Mouse (Mus musculus): ENCODE results near the gene Pkp1. TPM values are rescaled to one million over a fixed set of nuclear protein-coding genes. Genes with fewer than 3 reads are reported as not detected.

Pkp1 gene
- polyA plus RNA-seq, 1 experiment from 2014 or later: not detected

DNA sequence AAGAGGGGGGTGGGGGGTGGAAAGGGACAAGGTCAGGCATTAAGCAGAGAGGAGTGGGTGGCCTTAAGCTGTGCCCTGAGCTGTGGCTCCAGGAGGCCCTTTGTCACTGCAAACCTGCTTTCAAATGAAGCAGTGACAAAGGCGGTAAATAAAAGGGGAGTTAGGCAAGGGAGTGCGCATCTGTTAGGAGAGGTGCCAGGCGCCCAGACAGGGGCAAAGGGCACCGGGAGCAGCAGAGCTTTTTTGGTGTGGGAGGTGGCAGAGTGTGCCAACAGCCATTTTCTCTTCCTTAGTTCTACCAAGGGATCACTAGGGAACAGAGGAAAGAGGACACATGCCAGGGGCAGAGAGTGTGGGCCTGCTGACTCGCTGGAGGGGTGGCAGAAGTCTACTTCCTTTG, 1.8 kb downstream of the Pkp1 start:
- no peak overlapping the region for H3K9ac ChIP-seq (ENCODE audit: low read depth, low read length)
- no peaks in the 10 kb centered on the region for H3K36me3 ChIP-seq (ENCODE audit: control insufficient read depth, insufficient read depth, low read length)
- ATAC-seq (ENCODE audit: low FRiP score, low TSS enrichment): no peak
- no peaks in the 10 kb centered on the region for H3K9me3 ChIP-seq (ENCODE audit: control insufficient read depth, low read length)
- 13% methylated on average over 5 of the region's 5 CpGs for WGBS
- H3K27me3 ChIP-seq (ENCODE audit: control insufficient read depth, insufficient read depth, low read length): peaks cover 54% of the 10 kb centered on the region
- H3K27ac ChIP-seq (ENCODE audit: low read depth, low read length): no peak overlapping the region
- H3K4me2 ChIP-seq (replicated peaks; ENCODE audit: low read depth, low read length): no peak overlapping the region
- H3K4me3 ChIP-seq (ENCODE audit: low read length): no peak overlapping the region
- H3K4me1 ChIP-seq (ENCODE audit: control insufficient read depth, insufficient read depth, low read length): no peaks in the 10 kb centered on the region

DNA sequence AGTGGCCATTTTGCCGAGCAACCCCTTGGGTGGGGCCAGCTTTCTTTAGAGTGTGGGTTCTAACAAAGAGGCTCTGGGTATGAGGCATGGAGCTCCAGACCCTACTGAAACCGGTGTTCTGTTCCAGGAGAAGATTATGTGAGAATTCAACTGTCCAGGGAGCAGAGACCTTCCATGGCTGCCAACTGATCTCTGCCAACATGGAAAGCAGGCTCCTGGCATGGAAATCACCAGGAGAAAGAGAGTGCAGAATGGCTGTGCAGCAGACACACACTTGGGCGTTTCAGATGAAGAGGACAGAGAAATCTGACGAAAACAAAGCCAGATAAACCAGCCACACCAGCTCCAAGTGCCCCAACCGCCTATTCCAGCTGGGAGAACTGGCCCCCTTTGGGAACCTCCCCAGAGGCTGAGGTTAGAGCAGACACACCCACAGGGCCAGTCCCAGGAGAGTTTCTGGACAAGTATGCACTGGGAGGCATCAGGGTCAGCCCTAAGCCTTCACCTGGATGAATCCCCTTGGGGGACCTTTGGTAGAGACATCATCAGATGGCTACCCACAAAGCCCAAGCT, 2.4 kb downstream of the Pkp1 start:
- WGBS: 56% methylated on average over 5 of the region's 5 CpGs
- no peaks in the 10 kb centered on the region for H3K36me3 ChIP-seq (ENCODE audit: control insufficient read depth, insufficient read depth, low read length)
- no peak overlapping the region for H3K9ac ChIP-seq (ENCODE audit: low read depth, low read length)
- no peak overlapping the region for H3K27ac ChIP-seq (ENCODE audit: low read depth, low read length)
- no peak overlapping the region for H3K4me2 ChIP-seq (replicated peaks; ENCODE audit: low read depth, low read length)
- H3K4me3 ChIP-seq (ENCODE audit: low read length): no peak overlapping the region
- H3K9me3 ChIP-seq (ENCODE audit: control insufficient read depth, low read length): no peaks in the 10 kb centered on the region
- H3K4me1 ChIP-seq (ENCODE audit: control insufficient read depth, insufficient read depth, low read length): no peaks in the 10 kb centered on the region
- peaks cover 49% of the 10 kb centered on the region for H3K27me3 ChIP-seq (ENCODE audit: control insufficient read depth, insufficient read depth, low read length)
- ATAC-seq (ENCODE audit: low FRiP score, low TSS enrichment): no peak

DNA sequence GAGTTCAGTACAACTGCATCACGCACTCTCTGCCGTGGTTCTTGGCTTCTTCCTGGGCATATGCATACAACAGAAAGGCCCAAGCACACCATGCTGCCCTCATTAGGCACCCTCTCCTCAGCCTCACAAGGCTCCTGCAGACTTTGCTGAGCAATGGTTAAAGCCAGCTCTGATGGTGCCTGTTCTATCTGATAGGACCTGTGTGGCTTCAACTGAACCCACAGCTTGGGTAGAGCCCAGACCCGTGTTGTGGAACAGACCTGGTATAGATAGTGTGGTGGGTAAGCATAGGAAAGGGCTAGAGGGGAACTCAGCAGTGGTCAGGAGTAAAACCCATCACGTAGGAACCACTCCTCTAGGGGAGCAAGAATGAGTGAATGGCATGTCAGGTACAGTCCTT, 5.3 kb downstream of the Pkp1 start:
- H3K27me3 ChIP-seq (ENCODE audit: control insufficient read depth, insufficient read depth, low read length): peaks cover 27% of the 10 kb centered on the region

DNA sequence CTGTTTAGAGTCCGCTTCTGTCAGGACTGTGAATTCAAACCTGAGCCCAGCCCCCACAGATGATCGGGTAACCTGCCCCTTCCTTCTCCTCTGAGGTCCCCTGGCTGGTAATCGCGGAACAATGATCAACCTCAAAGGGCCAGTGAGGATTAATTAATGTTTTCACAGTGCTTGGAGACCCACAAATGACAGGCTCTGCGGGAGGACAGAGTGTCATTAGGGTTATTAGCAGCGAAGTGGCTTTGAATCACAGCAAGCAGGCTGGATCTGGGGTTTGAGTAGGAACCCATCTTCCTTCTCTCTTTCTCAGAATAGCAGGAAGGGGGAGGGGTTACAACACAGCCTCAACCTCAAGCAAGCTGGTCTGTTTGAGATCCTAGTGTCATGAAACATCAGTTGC, 9.6 kb downstream of the Pkp1 start:
- 7% methylated on average over 6 of the region's 6 CpGs for WGBS
- Histone ChIP-seq H3K4me3 (ENCODE audit: low read length) (no peak overlapping the region), H3K27me3 (ENCODE audit: control insufficient read depth, insufficient read depth, low read length) (no peaks in the 10 kb centered on the region; the same call in 1 of the 2 replicates), H3K4me2 (replicated peaks; ENCODE audit: low read depth, low read length) (no peak overlapping the region), H3K36me3 (ENCODE audit: control insufficient read depth, insufficient read depth, low read length) (no peaks in the 10 kb centered on the region), H3K4me1 (ENCODE audit: control insufficient read depth, insufficient read depth, low read length) (no peaks in the 10 kb centered on the region; the same call in 1 of the 2 replicates), H3K9me3 (ENCODE audit: control insufficient read depth, low read length) (no peaks in the 10 kb centered on the region), H3K27ac (ENCODE audit: low read depth, low read length) (no peak overlapping the region), H3K9ac (ENCODE audit: low read depth, low read length) (no peak overlapping the region)
- ATAC-seq (ENCODE audit: low FRiP score, low TSS enrichment): no peak

More for the DNA sequence above, 5.3 kb downstream of the Pkp1 start:
- no peak overlapping the region for H3K27ac ChIP-seq (ENCODE audit: low read depth, low read length)
- H3K9ac ChIP-seq (ENCODE audit: low read depth, low read length): no peak overlapping the region
- H3K4me1 ChIP-seq (ENCODE audit: control insufficient read depth, insufficient read depth, low read length): no peaks in the 10 kb centered on the region; the same call in 1 of the 2 replicates
- no peak overlapping the region for H3K4me3 ChIP-seq (ENCODE audit: low read length)
- H3K4me2 ChIP-seq (replicated peaks; ENCODE audit: low read depth, low read length): no peak overlapping the region
- WGBS: 74% methylated on average over 4 of the region's 4 CpGs
- ATAC-seq (ENCODE audit: low FRiP score, low TSS enrichment): no peak
- H3K36me3 ChIP-seq (ENCODE audit: control insufficient read depth, insufficient read depth, low read length): no peaks in the 10 kb centered on the region
- no peaks in the 10 kb centered on the region for H3K9me3 ChIP-seq (ENCODE audit: control insufficient read depth, low read length)

DNA sequence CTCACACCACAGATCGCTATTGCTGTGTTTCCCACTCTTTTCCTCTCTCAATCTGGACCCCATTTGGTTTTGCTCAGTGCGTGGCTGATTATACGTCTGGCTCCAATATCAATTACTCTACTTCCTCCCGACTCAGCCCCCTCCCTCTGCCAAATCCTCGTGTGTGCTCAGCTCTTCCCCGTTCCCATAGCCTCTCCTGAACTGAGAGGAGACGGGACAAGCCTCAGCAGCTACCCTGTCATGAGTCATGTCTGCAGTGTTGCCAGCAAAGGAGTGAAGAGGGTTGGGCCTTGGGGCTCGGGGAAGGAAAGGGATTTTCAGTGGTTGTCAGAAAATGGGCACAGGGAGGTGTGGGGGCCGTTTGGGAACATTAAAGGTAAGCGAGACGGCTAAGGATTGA, 12.3 kb downstream of the Pkp1 start:
- no peak overlapping the region for H3K9ac ChIP-seq (ENCODE audit: low read depth, low read length)
- H3K4me3 ChIP-seq (ENCODE audit: low read length): no peak overlapping the region
- no peak overlapping the region for H3K4me2 ChIP-seq (replicated peaks; ENCODE audit: low read depth, low read length)
- no peak for ATAC-seq (ENCODE audit: low FRiP score, low TSS enrichment)
- H3K27me3 ChIP-seq (ENCODE audit: control insufficient read depth, insufficient read depth, low read length): no peaks in the 10 kb centered on the region
- H3K27ac ChIP-seq (ENCODE audit: low read depth, low read length): no peak overlapping the region
- H3K36me3 ChIP-seq (ENCODE audit: control insufficient read depth, insufficient read depth, low read length): no peaks in the 10 kb centered on the region
- WGBS: 48% methylated on average over 11 of the region's 11 CpGs
- H3K9me3 ChIP-seq (ENCODE audit: control insufficient read depth, low read length): no peaks in the 10 kb centered on the region
- no peaks in the 10 kb centered on the region; the same call in 1 of the 2 replicates for H3K4me1 ChIP-seq (ENCODE audit: control insufficient read depth, insufficient read depth, low read length)

DNA sequence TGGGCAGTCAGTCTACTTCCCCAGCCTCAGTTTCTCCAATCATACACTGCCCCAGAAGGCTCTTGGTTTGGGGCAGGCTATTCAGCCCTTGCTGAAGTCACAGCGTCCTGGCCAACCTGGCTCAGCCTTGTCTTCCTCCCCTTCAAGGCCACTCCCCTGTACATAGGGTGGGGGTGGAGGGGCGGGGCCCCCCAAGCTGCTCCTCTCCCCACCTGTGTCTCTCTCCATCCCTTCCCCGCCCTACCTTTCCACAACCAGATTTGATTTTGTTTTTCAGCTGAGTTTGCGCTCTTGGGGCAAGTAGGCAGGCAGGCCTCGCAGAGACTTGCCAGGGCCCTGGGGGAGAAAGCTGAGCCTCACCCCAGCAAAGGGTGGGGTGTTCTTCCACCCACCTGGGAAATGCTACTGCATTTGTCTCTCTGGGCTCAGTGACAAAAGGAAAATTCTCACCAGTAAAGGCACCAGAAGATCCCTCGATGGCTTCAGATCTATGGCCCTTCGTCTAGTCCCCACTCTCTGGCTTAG, 19.0 kb downstream of the Pkp1 start:
- 58% methylated on average over 7 of the region's 7 CpGs for WGBS

DNA sequence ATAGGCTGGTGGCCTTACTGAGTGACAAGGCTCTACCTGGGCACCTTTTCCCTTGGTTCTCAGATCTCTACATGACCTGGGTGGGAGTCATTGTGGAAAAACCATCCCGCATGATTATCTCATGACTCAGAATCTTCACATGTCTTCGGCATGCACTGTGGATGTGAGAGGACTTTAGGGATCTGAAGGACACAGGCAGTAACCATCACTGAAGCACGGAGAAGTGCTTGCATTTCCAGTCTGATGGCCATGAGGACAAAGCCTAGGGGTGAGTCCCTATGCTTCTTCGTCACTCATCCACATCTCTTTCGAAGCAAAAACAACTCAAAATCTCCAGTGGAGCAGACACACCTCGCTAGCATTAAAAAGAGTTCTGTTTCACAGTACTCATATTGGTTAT, 19.7 kb downstream of the Pkp1 start:
- H3K9me3 ChIP-seq (ENCODE audit: control insufficient read depth, low read length): no peaks in the 10 kb centered on the region
- H3K27me3 ChIP-seq (ENCODE audit: control insufficient read depth, insufficient read depth, low read length): no peaks in the 10 kb centered on the region
- H3K4me1 ChIP-seq (ENCODE audit: control insufficient read depth, insufficient read depth, low read length): no peaks in the 10 kb centered on the region
- H3K27ac ChIP-seq (ENCODE audit: low read depth, low read length): no peak overlapping the region
- WGBS: 91% methylated on average over 6 of the region's 6 CpGs
- ATAC-seq (ENCODE audit: low FRiP score, low TSS enrichment): no peak
- no peak overlapping the region for H3K4me3 ChIP-seq (ENCODE audit: low read length)
- no peaks in the 10 kb centered on the region for H3K36me3 ChIP-seq (ENCODE audit: control insufficient read depth, insufficient read depth, low read length)
- no peak overlapping the region for H3K9ac ChIP-seq (ENCODE audit: low read depth, low read length)
- no peak overlapping the region for H3K4me2 ChIP-seq (replicated peaks; ENCODE audit: low read depth, low read length)

More for the DNA sequence above, 19.0 kb downstream of the Pkp1 start:
- H3K27me3 ChIP-seq (ENCODE audit: control insufficient read depth, insufficient read depth, low read length): no peaks in the 10 kb centered on the region
- no peaks in the 10 kb centered on the region for H3K9me3 ChIP-seq (ENCODE audit: control insufficient read depth, low read length)
- no peak overlapping the region for H3K4me2 ChIP-seq (replicated peaks; ENCODE audit: low read depth, low read length)
- H3K27ac ChIP-seq (ENCODE audit: low read depth, low read length): no peak overlapping the region
- ATAC-seq (ENCODE audit: low FRiP score, low TSS enrichment): no peak
- H3K9ac ChIP-seq (ENCODE audit: low read depth, low read length): no peak overlapping the region
- no peaks in the 10 kb centered on the region for H3K4me1 ChIP-seq (ENCODE audit: control insufficient read depth, insufficient read depth, low read length)
- H3K36me3 ChIP-seq (ENCODE audit: control insufficient read depth, insufficient read depth, low read length): no peaks in the 10 kb centered on the region
- H3K4me3 ChIP-seq (ENCODE audit: low read length): no peak overlapping the region

DNA sequence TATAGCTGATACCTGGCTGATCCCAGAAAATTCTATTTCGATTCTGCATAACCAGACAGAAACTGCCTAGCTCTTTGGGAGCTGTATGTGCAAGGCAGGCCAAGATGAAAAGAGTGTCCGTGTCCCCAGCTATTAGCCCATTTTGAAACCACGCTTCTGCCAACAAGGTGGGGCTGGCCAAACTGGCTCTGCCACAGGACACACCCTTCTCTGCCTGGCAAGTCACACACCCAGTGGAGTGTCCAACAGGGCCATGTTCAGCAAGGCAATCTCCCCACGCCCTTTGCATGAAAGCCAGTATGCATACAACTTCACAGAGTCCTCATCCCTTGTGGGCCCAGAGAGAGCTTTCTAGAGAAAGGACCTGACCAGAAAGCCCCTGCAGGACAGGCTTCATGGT, 23.6 kb downstream of the Pkp1 start:
- no peak overlapping the region for H3K9ac ChIP-seq (ENCODE audit: low read depth, low read length)
- H3K27ac ChIP-seq (ENCODE audit: low read depth, low read length): no peak overlapping the region
- no peaks in the 10 kb centered on the region for H3K36me3 ChIP-seq (ENCODE audit: control insufficient read depth, insufficient read depth, low read length)
- no peak overlapping the region for H3K4me2 ChIP-seq (replicated peaks; ENCODE audit: low read depth, low read length)
- no peaks in the 10 kb centered on the region for H3K27me3 ChIP-seq (ENCODE audit: control insufficient read depth, insufficient read depth, low read length)
- ATAC-seq (ENCODE audit: low FRiP score, low TSS enrichment): no peak
- H3K9me3 ChIP-seq (ENCODE audit: control insufficient read depth, low read length): no peaks in the 10 kb centered on the region
- no peak overlapping the region for H3K4me3 ChIP-seq (ENCODE audit: low read length)
- 88% methylated on average over 4 of the region's 4 CpGs for WGBS
- no peaks in the 10 kb centered on the region for H3K4me1 ChIP-seq (ENCODE audit: control insufficient read depth, insufficient read depth, low read length)

DNA sequence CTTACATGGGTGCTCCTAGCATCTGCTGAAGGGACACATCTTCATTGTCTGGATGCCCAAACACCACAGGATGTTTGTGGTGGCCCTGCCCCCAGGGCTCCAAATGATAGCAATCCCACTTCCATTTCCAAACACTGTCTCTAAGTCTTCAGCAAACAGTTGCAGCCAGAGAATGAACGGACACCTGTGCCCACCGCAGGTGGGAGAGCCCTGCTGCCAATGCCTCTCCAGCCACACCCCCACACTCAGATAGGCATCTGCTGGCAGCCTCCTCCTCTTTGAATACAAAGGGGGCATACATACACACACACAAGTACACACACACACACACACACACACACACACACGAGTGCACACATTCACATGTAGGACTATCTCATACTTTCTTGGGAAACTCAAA, 25.6 kb downstream of the Pkp1 start:
- 86% methylated on average over 3 of the region's 3 CpGs for WGBS
- no peak for ATAC-seq (ENCODE audit: low FRiP score, low TSS enrichment)
- H3K27me3 ChIP-seq (ENCODE audit: control insufficient read depth, insufficient read depth, low read length): no peaks in the 10 kb centered on the region
- H3K36me3 ChIP-seq (ENCODE audit: control insufficient read depth, insufficient read depth, low read length): no peaks in the 10 kb centered on the region
- no peak overlapping the region for H3K9ac ChIP-seq (ENCODE audit: low read depth, low read length)
- no peaks in the 10 kb centered on the region for H3K9me3 ChIP-seq (ENCODE audit: control insufficient read depth, low read length)
- H3K4me3 ChIP-seq (ENCODE audit: low read length): no peak overlapping the region
- H3K27ac ChIP-seq (ENCODE audit: low read depth, low read length): no peak overlapping the region
- no peak overlapping the region for H3K4me2 ChIP-seq (replicated peaks; ENCODE audit: low read depth, low read length)
- no peaks in the 10 kb centered on the region for H3K4me1 ChIP-seq (ENCODE audit: control insufficient read depth, insufficient read depth, low read length)
